Mouse (Mus musculus) ES-CJ7 (cell line): ENCODE results near the gene Usp33.
"Not testable (repeated sequence)": the region's sequence is repeated elsewhere in the genome, so short reads cannot be mapped to it uniquely, and the experiment has no call there.

Experiments used
- DNase-seq: peaks from one replicate; pipeline ENCODE4 v3.0.0; 2011; ENCODE audit warnings: low read depth, low spot score

The Usp33 gene

GRCm38 (mm10) chr3:152345732-152346632 is at the start of gene Usp33:
Gene Usp33, plus strand, starts transcription at chr3:152346478.
- peak; percentile 82 for DNase-seq

GRCm38 (mm10) chr3:152300376-152301337 is 45.6 kb upstream of the Usp33 start:
- peak; percentile 19 for DNase-seq

DNA sequence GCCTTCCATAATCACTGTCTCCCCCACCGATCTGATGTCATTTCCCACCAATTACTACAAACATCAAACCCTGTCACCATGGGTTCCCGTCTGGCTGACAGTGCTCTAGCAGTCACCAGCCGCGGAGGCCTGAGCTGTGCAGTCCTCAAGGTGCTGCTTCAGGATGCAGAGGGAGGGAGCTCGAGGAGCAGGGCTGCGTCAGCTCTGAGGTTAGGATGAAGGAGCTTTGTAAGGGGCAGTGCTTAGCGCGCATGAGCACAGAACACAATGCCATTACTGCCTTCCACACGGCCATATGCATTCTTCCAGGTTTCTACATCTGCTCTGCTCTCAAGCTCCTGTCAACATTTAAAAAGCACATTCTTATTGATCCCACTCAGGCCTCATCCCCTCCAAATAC is 43.3 kb upstream of the Usp33 start:
- DNase-seq, result no peak

DNA sequence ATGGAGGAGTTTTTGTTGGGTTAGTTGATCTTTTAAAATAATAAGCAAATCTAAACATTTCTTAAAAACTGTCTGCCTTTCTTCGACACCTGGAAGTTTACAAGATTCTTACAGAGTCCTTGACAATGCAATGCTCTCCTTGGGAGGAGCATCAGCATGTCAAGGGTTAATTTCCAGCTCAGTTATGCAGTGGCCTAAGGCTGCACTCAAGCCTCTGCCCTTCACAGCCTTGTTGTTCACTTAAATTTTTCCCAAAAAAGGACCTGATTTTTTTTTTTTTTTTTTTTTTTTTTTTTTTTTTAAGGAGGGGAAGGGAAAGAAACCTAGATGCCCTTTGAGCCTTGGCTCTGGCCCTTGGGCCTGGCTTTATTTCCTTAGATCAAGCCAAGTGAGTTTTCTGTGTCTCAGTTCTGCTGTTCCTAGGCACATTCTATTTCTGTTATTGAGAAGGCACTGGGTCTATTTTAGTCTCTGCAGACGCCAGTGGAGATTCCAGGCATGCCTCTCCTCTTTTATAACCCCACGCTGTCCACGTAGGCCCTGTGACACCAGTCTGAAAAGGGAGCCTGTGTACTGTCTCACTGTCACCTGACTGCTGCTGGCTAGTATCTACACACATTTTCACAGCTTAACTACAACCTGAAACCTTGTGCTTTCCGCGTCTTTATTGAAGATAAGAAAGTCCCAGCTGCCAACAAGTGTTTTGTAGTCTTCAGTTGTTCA is 42.0 kb upstream of the Usp33 start:
- no peak for DNase-seq

DNA sequence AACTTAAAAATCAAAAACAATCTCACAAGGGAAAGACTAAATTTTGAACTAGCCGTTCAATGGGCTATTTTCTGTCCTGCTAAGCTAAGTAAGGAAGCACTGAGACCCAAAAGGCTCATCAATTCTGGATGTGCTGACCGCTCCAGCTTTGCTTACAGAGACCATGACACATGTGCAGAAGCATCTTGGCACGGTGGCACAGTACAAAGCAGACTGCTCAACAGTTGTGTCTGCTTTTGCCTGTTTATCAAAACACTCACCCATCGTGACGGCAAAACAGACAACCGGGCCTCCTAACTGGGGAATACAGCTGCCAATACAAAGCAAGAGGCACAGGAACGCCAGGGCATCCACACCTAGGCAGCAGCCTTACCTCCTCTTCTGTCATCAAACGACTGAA is 41.2 kb upstream of the Usp33 start:
- no peak for DNase-seq

DNA sequence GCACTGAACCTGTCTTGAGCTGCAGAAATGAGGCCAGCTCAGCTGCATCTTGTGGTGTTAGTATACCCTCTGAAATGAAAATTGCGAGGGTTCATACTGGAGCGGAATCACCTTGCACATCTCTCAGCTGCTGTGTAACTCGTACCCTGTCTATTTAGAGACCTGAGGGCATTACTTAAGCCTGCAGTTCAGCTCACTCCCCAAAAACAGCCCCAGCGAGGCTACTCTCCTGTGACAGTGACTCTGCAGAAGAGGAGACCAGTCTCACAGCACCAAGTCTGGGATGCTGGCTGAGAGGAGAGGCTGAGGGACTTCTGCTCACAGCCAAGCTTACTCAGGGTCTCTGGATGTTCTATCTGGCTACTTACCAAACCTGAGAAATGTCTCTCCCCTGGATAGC is 40.3 kb upstream of the Usp33 start:
- DNase-seq, result no peak

DNA sequence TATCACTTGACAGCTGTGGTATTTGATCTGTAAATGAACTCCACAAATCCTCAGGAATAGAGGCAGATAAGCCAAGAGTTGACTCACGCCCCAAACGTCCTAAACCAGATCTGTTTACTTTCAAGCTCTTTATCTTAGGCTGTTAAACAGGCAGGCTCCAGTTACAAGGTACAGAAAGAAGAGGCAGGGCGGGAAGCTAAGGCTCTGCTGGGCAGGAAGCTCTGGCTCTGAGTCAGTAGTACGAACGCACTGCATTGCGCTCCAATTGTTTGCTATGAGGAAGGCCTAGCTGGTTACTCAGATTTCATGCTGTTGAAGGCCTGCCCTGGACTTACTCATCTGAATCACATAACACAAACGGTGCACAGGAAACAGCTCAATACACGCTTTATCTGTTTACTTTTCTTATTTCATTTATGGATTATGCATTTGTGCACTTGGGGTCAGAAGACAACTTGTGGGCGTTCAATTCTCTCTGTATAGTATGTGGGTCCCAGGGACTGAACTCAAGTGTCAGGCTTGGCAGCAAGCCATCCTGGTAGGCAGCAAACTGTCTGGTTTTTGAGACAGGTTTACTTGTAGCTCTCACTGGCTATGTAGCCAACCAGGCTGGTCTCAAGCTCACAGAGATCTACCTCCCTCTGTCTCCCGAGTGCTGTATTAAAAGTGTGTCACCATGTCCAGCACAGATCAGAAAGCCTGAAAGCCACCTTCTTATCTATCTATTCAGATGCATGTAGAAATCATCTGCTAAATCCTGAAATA is 37.6 kb upstream of the Usp33 start:
- no peak for DNase-seq

DNA sequence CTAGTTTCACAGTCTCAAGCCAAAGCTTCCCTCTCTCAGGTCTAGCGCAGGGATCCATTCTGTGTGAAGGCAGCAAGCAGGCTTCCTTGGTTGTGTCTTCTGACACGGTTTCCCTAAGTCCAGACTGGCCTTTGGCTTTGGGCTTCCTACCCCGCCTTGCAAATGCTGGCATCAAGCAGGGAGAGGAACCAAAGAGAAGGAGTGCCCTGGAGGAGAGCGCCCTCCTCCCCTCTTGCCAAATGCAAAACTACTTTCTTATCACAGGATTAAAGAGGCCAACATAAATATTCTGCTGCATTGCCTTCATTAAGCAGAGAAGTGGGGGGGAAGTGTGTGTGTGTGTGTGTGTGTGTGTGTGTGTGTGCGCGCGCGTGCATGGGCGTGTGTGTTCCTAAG is 37.0 kb upstream of the Usp33 start:
- no peak for DNase-seq

- not testable (repeated sequence) for DNase-seq
Measured at GRCm38 (mm10) chr3:152314666-152315065, 31.6 kb upstream of the Usp33 start.

DNA sequence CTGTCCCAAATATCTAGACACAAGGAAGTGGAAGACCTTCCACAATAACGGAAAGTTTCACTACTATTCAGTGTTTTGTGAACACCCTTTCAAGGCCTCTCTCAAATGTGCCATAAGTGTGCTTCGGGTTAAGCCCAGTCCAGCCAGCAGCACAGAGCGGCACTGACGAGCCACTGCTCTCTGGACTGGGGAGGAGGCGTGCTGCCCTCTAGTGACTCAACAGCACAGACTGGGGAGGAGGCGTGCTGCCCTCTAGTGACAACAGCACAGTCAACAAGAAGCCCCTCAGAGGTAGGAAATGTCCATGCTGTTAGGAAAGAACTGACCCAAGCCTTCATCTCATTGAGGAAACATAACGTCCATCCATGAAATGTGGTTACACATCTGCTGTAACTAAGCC is 30.7 kb upstream of the Usp33 start:
- peak; percentile 89 for DNase-seq

GRCm38 (mm10) chr3:152316447-152317173 is 29.7 kb upstream of the Usp33 start:
- not testable (repeated sequence) for DNase-seq

DNA sequence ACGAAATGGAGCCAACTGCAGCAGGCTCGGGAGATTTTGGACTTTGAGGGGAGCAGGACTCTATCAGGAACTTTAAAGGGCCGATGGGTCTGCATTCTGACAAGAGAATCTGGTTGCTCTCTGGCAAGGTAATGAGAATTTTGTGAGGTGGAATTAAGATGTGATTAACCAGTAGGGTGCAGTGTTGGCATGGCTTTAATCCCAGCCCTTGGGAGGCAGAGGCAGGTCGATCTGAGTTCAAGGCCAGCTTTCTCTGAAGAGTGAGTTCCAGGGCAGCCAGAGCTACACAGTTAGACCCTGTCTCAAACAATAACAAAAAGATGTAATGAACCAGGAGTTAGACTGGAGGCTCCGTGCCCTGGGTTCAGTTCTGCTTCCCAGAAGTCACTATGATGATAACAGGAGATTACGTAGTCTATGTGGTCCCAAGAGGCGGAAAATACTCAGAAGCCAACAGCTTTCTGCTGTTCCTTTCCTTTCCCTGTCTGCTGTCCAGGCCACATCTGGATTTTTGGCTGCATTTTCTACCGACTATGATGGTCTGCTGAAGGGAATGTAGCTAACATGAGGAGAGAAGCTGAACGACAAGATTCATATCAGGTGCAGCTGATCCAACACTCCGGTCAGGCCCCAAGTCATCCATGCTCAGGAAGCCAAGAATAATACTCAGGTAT is 25.2 kb upstream of the Usp33 start:
- DNase-seq, result peak; percentile 50

GRCm38 (mm10) chr3:152321765-152322547 is 24.3 kb upstream of the Usp33 start:
- DNase-seq, result peak; percentile 58

- no peak for DNase-seq
Measured at GRCm38 (mm10) chr3:152332104-152332503, 14.2 kb upstream of the Usp33 start.

- DNase-seq, result no peak
Measured at GRCm38 (mm10) chr3:152332545-152333300, 13.6 kb upstream of the Usp33 start.

DNA sequence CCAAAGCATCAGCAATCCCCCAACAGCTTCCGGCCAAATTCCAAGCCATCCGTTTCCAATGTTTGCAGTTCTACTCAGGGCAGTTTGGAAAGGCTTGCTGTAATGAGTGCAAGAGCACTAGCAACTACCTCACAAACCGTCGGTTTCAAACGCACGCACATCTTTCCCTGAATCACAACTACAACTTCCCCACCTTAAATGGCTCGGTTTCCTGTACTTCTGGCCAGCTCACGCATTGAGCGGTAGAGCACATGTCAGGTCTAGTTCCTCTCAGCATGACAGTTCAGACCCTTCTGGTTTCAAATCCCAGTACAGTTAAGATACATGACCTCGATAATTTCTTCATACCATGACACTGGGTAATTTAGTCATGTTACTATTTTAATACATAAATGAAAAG is 12.6 kb upstream of the Usp33 start:
- DNase-seq, result no peak

GRCm38 (mm10) chr3:152336085-152336484 is 10.2 kb upstream of the Usp33 start:
- DNase-seq, result no peak
